In the genomic region with DNA sequence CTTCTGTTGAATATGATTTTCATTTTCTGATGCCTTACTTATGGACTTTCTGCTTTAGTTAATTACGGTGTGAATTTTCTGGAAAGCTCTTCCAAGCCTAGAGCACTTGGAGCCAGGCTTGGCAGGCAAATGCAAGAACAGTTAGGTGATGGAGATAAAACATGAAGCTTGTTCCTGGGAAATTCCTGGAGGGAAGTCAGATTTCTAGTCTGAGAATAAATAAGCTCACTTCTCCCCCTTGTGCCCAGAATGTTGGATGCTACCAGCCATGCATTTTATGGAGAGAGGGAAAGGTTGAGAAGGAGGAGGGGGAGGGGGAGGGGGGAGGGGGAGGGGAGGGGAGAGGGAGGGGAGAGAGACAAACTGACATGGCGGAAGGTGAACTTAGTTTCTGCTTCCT, we compare ENCODE assay signal across 11 mouse cellular contexts. TPM values are rescaled to one million over a fixed set of nuclear protein-coding genes. Genes with fewer than 3 reads are reported as not detected.
DNase-seq lines count a peak whose midpoint lies in the region; ATAC-seq and TF ChIP-seq lines count a peak whose summit lies in the region.
"Had no signal": no experiment of that assay in that cellular context is flagged by ENCODE, and none has a peak within 500 bp of the region (broad histone marks: within the 10 kb centered on the region; RNA-seq: fewer than 3 reads in every experiment).

No protein-coding gene starts in this region.

- peak in 1 of 2 experiments; percentile 14 for DNase-seq in layer of hippocampus, adult 2 months (ENCODE audit: low spot score in 2 of 2)
- DNase-seq in layer of hippocampus, adult 11-12 months (ENCODE audit: low spot score): no peak
- DNase-seq in ES-CJ7 (ENCODE audit: low read depth, low spot score): peak; percentile 39
- peak; percentile 20 for DNase-seq in ZHBTc4 (ENCODE audit: low read depth, low spot score)
- peak; percentile 73 to 81 for DNase-seq in cerebellum, postnatal 14 days
- no peak for DNase-seq in B cell, adult 2 months
- DNase-seq: kidney, adult 11 months; liver, embryonic 13.5 days had no signal

- ATAC-seq in intestine, postnatal 0 days: no peak
- ATAC-seq in megakaryocyte, adult 5-6 weeks (ENCODE audit: poor library complexity, severe bottlenecking): no peak

- no peak overlapping the region for H3K4me2 ChIP-seq in intestine, postnatal 0 days (replicated peaks; ENCODE audit: low read depth)
- H3K4me2 ChIP-seq: liver, embryonic 13.5 days had no signal

- no peaks in the 10 kb centered on the region for H3K4me1 ChIP-seq in intestine, postnatal 0 days (replicated peaks; ENCODE audit: control insufficient read depth, insufficient read depth, low read length)
- H3K4me1 ChIP-seq: liver, embryonic 13.5 days; megakaryocyte, embryonic 14.5 days had no signal

- whole genome bisulfite sequencing in intestine, postnatal 0 days: 86% methylated on average over 2 of the region's 2 CpGs

- no peaks in the 10 kb centered on the region for H3K27me3 ChIP-seq in intestine, postnatal 0 days (replicated peaks; ENCODE audit: control insufficient read depth, insufficient read depth, low read length)
- H3K27me3 ChIP-seq: liver, embryonic 13.5 days; megakaryocyte, embryonic 14.5 days had no signal

- no peak overlapping the region for H3K4me3 ChIP-seq in layer of hippocampus, adult 2 months
- no peak overlapping the region for H3K4me3 ChIP-seq in intestine, postnatal 0 days (ENCODE audit: low read depth, low read length)
- H3K4me3 ChIP-seq: liver, embryonic 13.5 days; megakaryocyte, embryonic 14.5 days had no signal

- H3K9me3 ChIP-seq in intestine, postnatal 0 days (ENCODE audit: control insufficient read depth): no peaks in the 10 kb centered on the region
- H3K9me3 ChIP-seq: liver, embryonic 13.5 days; megakaryocyte, embryonic 14.5 days had no signal

- H3K9ac ChIP-seq in intestine, postnatal 0 days (ENCODE audit: low read depth, low read length): no peak overlapping the region
- H3K9ac ChIP-seq: liver, embryonic 13.5 days had no signal

- H3K27ac ChIP-seq in layer of hippocampus, adult 2 months: no peak overlapping the region
- no peak overlapping the region for H3K27ac ChIP-seq in intestine, postnatal 0 days (ENCODE audit: low read depth, low read length)
- H3K27ac ChIP-seq: liver, embryonic 13.5 days had no signal

- H3K36me3 ChIP-seq in intestine, postnatal 0 days (ENCODE audit: control insufficient read depth, insufficient read depth): no peaks in the 10 kb centered on the region
- H3K36me3 ChIP-seq: liver, embryonic 13.5 days had no signal

- TF ChIP-seq CTCF in layer of hippocampus, adult 2 months (conservative IDR thresholded peaks at IDR 0.05): peak; percentile 42
- no peak for TF ChIP-seq CTCF in intestine, postnatal 0 days (IDR thresholded peaks at IDR 0.05; ENCODE audit: low read depth)

RNA-seq across cellular contexts. Expression of gene Rgs17, which starts 17.8 kb away (rescaled TPM):
- 10 to 100 TPM; 30.0 to 34.8 TPM for total RNA-seq in layer of hippocampus, adult 2 months (2021)
- polyA plus RNA-seq in intestine, postnatal 0 days (2015; fragmentation: Nextera tagmentation; extraction: Ambion mirVana): 1.2 and 1.3 TPM in 2 replicates
- total RNA-seq in megakaryocyte, adult 5-6 weeks (2015): not detected in 2 replicates
- not detected in 2 replicates for total RNA-seq in megakaryocyte, adult 5-6 weeks (2017)

Comparison
In these comparisons a context has a peak if more than half of its experiments do, and no peak if none do; other contexts are left out.
1. DNase-seq: peak in ES-CJ7 (single experiment), ZHBTc4 (single experiment) and cerebellum, postnatal 14 days (2 of 2); none in layer of hippocampus, adult 11-12 months (single experiment) and B cell, adult 2 months (0 of 2).
2. RNA of gene Rgs17, which starts 17.8 kb away (total RNA-seq): 30.0 to 34.8 TPM in layer of hippocampus, adult 2 months; not detected in megakaryocyte, adult 5-6 weeks; every median in the first group is over 10 times any median in the second.